ENCODE assay signal across 9 mouse cellular contexts in genomic region chr7:139319006-139319411, GRCm38 (mm10).
DNase-seq lines count a peak whose midpoint lies in the region; ATAC-seq lines count a peak whose summit lies in the region.
"Had no signal": no experiment of that assay in that cellular context is flagged by ENCODE, and none has a peak within 500 bp of the region (broad histone marks: within the 10 kb centered on the region; RNA-seq: fewer than 3 reads in every experiment).

No protein-coding gene starts in this region.

- H3K27me3 ChIP-seq in midbrain, embryonic 11.5 days (ENCODE audit: control insufficient read depth, insufficient read depth, low read length), result no peaks in the 10 kb centered on the region

- H3K27ac ChIP-seq in midbrain, embryonic 11.5 days (ENCODE audit: low read depth, low read length), result no peak overlapping the region
- H3K27ac ChIP-seq: liver, embryonic 14.5 days had no signal

- H3K9me3 ChIP-seq in midbrain, embryonic 11.5 days (ENCODE audit: control insufficient read depth, low read length), result no peaks in the 10 kb centered on the region

- peaks cover 12% of the 10 kb centered on the region for H3K4me1 ChIP-seq in midbrain, embryonic 11.5 days (ENCODE audit: control insufficient read depth, insufficient read depth, low read length)

- no peaks in the 10 kb centered on the region for H3K36me3 ChIP-seq in midbrain, embryonic 11.5 days (ENCODE audit: control insufficient read depth, insufficient read depth, low read length)

- ATAC-seq in frontal cortex, adult (ENCODE audit: low TSS enrichment), result peak; percentile 55
- ATAC-seq in midbrain, embryonic 11.5 days (ENCODE audit: low FRiP score), result no peak

- H3K9ac ChIP-seq in midbrain, embryonic 11.5 days (ENCODE audit: low read length), result 0 out of 2 replicates have a peak overlapping the region, but pooled peaks have one; percentile 10
- H3K9ac ChIP-seq: liver, embryonic 14.5 days had no signal

- DNase-seq in frontal cortex, postnatal 14 days (ENCODE audit: low spot score in 2 of 2), result no peak
- peak; percentile 37 for DNase-seq in brain, embryonic 18.5 days (ENCODE audit: low read depth, low spot score)
- peak; percentile 29 to 62 for DNase-seq in heart, postnatal 14 days
- peak; percentile 86 for DNase-seq in midbrain, embryonic 11.5 days (ENCODE audit: low spot score, missing footprints)
- no peak for DNase-seq in frontal cortex, postnatal 36 days (ENCODE audit: low spot score in 2 of 2)
- DNase-seq in left cerebral cortex, adult 8-10 months (ENCODE audit: low spot score in 2 of 2), result no peak
- DNase-seq in gastrocnemius, postnatal 4 days (ENCODE audit: low spot score in 2 of 2), result no peak

- H3K4me3 ChIP-seq in midbrain, embryonic 11.5 days (ENCODE audit: low read depth, low read length), result no peak overlapping the region

- H3K4me2 ChIP-seq in midbrain, embryonic 11.5 days, result no peak overlapping the region

- WGBS in midbrain, embryonic 11.5 days, result 24% methylated on average over 1 of the region's 1 CpGs

- intact Hi-C loops in heart, postnatal 14 days (cut with DNase I), result no loop called here

Comparison
In these comparisons a context has a peak if more than half of its experiments do, and no peak if none do; other contexts are left out.
1. DNase-seq: peak in brain, embryonic 18.5 days (single experiment), heart, postnatal 14 days (2 of 2) and midbrain, embryonic 11.5 days (single experiment); none in frontal cortex, postnatal 14 days (0 of 2), frontal cortex, postnatal 36 days (0 of 2), left cerebral cortex, adult 8-10 months (0 of 2) and gastrocnemius, postnatal 4 days (0 of 2).